Mouse (Mus musculus) spleen, adult 2 months (tissue): ENCODE measurements around the gene Tmco3. TPM values are rescaled to one million over a fixed set of nuclear protein-coding genes. Genes with fewer than 3 reads are reported as not detected.

ENCODE experiments used
- DNase-seq, 2 experiments: peaks; one replicate each; pipeline versions ENCODE4 v3.0.0 to v3.0.0-alpha.2; 2012 to 2021; ENCODE audit warnings: low spot score in 2 of 2, low read depth in 1 of 2
- H3K27ac ChIP-seq: fragments of 200-500 bp; 2 replicates; pipeline ENCODE4 v1.5.1; 2012; ENCODE audit warnings: low read length, inconsistent platforms; ENCODE audit not compliant: insufficient read depth
- H3K27me3 ChIP-seq: fragments of 200-500 bp; 2 replicates; pipeline ENCODE4 v1.6.1; 2012; ENCODE audit warnings: mild to moderate bottlenecking, moderate library complexity, low read length, inconsistent platforms; ENCODE audit not compliant: control insufficient read depth, insufficient read depth
- H3K36me3 ChIP-seq: fragments of 200-500 bp; 2 replicates; pipeline ENCODE4 v1.6.1; 2012; ENCODE audit warnings: mild to moderate bottlenecking, low read length, inconsistent platforms; ENCODE audit not compliant: control insufficient read depth, insufficient read depth
- H3K4me1 ChIP-seq: fragments of 200-500 bp; 2 replicates; pipeline ENCODE4 v1.6.1; 2011; ENCODE audit warnings: inconsistent platforms; ENCODE audit not compliant: control insufficient read depth, insufficient read depth, insufficient read length
- H3K4me3 ChIP-seq: fragments of 200-500 bp; 2 replicates; pipeline ENCODE4 v1.5.1; 2011; ENCODE audit warnings: mild to moderate bottlenecking, inconsistent platforms; ENCODE audit not compliant: insufficient read depth, insufficient read length; ENCODE audit errors: extremely low read depth
- CTCF ChIP-seq: fragments of 200-500 bp; IDR thresholded peaks from 2 replicates; pipeline ENCODE4 v1.5.1; 2011; ENCODE audit warnings: mild to moderate bottlenecking, inconsistent platforms; ENCODE audit not compliant: insufficient read depth, insufficient read length, insufficient replicate concordance; ENCODE audit errors: extremely low read depth
- POLR2A ChIP-seq: fragments of 200-500 bp; IDR thresholded peaks from 2 replicates; pipeline ENCODE4 v1.6.1; 2011; ENCODE audit warnings: low read depth, low read length, inconsistent platforms
- WGBS: fragments of 180-500 bp; shearing (Covaris S2); methylation state at CpG from one replicate; pipeline ENCODE4 v1.1.7; 2018; 5-methylcytosine and 5-hydroxymethylcytosine counted together
- polyA plus RNA-seq: library from polyadenylated mRNA; depleted of rRNA; stranded (reverse); fragments of >200 nt; gene quantifications from 2 replicates; pipeline ENCODE4 v1.2.3, GENCODE M21; 2012

Gene Tmco3
- polyA plus RNA-seq, 1 experiment = 10.5 TPM

DNA sequence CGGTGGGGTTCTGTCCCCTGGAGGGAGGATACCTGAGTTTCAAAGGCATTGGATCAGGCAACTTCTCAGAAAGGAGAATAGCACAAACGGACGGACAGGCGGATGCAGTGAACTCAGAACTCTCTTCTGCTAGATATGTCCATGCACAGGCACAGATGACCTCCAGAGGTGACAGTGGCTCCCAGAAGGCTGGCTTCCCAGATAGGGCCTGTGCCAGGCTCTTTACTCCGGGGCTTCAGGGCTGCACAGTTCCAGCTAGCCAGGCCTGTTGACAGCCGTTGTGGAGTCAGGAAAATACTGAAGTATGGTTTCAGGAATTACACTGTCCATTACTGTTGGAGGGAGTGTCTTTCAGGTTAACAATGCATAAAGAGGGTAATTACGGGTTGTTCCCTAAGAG lies 62.1 kb downstream of the Tmco3 start:
- TF ChIP-seq POLR2A (no peak), CTCF (no peak)
- Histone ChIP-seq H3K36me3 (peaks cover 4% of the 10 kb centered on the region; the same call in 1 of the 2 replicates), H3K4me3 (no peak overlapping the region), H3K4me1 (no peaks in the 10 kb centered on the region), H3K27me3 (no peaks in the 10 kb centered on the region), H3K27ac (no peak overlapping the region)
- 91% methylated on average over 7 of the region's 7 CpGs for WGBS
- DNase-seq = no peak

DNA sequence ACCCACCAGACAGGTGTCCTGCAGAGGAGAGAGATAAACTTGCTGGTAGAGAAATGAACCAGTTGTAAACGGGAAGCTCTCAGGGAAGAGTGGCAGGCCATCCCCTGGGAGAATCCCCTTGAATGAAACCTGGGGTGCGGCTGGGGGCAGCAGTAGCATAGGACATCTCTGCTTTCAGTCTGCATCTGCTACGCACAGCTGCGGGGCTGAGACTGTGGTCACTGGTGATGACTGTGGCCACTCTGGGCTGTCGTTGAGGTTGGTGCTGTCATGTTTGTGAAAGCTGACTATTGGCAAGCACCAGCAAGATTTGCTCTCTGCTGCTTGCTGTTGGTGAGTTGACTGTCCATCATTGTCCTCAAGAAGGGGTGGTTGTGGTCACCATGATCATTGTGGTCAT lies 63.6 kb downstream of the Tmco3 start:
- WGBS = 82% methylated on average over 5 of the region's 5 CpGs
- Histone ChIP-seq H3K36me3 (peaks cover 7% of the 10 kb centered on the region), H3K27ac (no peak overlapping the region), H3K27me3 (no peaks in the 10 kb centered on the region), H3K4me1 (no peaks in the 10 kb centered on the region), H3K4me3 (no peak overlapping the region)
- no peak for DNase-seq
- TF ChIP-seq POLR2A (no peak), CTCF (no peak)

DNA sequence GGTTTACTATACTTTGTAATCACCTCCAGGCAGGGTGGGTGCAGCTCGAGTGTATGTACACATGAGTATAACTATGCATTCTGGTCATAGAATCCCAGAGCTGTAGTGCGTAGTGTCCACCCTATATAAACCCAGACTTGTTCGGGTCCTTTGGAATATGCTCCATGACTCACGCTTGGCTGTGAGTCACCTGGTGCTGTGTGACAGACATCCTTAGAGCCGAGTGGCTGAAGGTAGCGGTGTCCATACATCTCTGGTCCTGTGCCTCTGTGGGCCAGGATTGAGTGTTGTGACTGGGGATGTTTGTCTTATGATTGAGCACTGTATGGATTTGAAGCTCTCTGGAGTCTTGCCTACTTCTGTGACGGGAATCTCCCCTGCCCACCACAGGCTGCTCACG lies 64.6 kb downstream of the Tmco3 start:
- H3K4me1 ChIP-seq = no peaks in the 10 kb centered on the region
- DNase-seq = no peak
- no peak for TF ChIP-seq CTCF
- TF ChIP-seq POLR2A = no peak
- 92% methylated on average over 8 of the region's 8 CpGs for WGBS
- H3K36me3 ChIP-seq = peaks cover 7% of the 10 kb centered on the region
- H3K27me3 ChIP-seq = no peaks in the 10 kb centered on the region
- H3K4me3 ChIP-seq = no peak overlapping the region
- H3K27ac ChIP-seq = no peak overlapping the region

DNA sequence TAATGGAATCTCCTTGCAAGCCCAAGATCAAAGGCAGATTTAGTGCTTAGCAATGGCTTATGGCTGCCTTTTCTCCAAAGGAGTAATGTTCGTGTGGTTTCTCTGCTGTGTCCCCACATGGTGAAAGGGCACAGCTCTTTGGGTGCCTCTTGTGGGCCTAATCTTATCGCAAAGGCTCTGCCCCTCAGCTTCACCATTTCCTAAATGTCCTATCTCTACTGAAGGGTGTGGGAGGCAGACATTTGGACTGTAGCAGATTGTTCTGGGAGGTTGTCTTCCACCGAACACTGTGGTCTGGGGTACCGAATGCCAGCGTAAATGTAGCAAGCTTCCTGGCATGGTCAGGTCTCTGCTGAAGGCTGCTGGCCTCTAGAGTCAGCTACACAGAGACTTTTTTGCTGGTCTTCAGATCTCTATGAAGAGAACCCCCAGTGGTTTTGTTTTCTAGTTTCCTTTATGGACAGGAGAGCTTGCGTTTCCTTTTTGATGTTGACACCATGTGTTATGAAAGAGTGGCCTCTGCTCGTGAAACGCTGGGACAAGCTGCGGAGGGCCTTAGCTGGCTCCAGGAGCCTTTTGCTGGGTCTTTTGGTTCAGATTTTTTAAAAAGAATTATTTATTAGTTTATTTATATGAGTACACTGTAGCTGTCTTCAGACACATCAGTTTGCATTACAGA lies 65.3 kb downstream of the Tmco3 start:
- DNase-seq = no peak
- WGBS = 73% methylated on average over 9 of the region's 9 CpGs
- Histone ChIP-seq H3K27me3 (no peaks in the 10 kb centered on the region), H3K4me3 (no peak overlapping the region), H3K4me1 (no peaks in the 10 kb centered on the region), H3K27ac (no peak overlapping the region), H3K36me3 (peaks cover 7% of the 10 kb centered on the region)
- TF ChIP-seq POLR2A = no peak
- no peak for TF ChIP-seq CTCF

DNA sequence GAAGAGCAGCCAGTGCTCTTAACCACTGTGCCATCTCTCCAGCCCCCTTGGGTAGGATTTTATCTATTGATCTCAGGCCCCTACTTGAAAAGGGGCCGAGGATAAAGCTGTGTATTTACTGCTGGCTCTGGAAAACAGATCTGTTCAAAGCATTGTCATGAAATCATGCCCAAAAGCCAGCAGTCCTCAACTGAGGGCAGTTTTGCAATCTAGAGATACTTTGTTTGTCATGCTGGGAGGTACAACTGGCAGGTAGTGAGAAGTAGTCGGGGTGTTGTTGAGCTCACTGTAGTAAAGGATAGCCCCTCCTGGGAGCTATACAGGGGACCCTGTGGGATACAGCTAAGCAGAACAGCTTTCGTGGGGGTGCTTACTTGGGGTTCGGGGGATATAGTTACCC lies 65.9 kb downstream of the Tmco3 start:
- H3K27me3 ChIP-seq = no peaks in the 10 kb centered on the region
- no peak for DNase-seq
- no peaks in the 10 kb centered on the region for H3K4me1 ChIP-seq
- H3K27ac ChIP-seq = no peak overlapping the region
- no peak for TF ChIP-seq CTCF
- TF ChIP-seq POLR2A = no peak
- peaks cover 7% of the 10 kb centered on the region for H3K36me3 ChIP-seq
- no peak overlapping the region for H3K4me3 ChIP-seq
- WGBS = 87% methylated on average over 4 of the region's 4 CpGs

DNA sequence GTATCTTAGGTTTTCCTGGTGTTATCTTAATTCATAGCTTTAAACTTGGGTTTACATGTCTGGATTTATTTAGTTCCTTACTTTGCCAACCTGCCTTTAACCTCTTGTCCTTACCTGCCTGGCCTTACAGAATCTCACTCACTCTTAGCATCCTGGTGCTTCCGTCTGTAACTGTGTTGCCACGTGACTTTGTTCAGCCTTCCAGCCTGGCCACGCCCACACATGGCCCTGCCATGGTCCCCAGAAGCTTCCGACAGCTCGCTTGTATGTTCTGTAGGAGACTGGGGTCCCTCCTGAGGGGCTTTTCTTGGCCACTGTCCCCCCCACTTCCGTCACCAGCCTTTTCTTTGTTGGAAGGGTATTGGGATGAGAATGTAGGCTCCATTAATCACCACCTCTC lies 68.2 kb downstream of the Tmco3 start:
- Histone ChIP-seq H3K36me3 (peaks cover 5% of the 10 kb centered on the region), H3K4me1 (no peaks in the 10 kb centered on the region), H3K27me3 (no peaks in the 10 kb centered on the region), H3K4me3 (no peak overlapping the region), H3K27ac (no peak overlapping the region)
- TF ChIP-seq POLR2A = no peak
- TF ChIP-seq CTCF = no peak
- DNase-seq = no peak
- 88% methylated on average over 6 of the region's 6 CpGs for WGBS

DNA sequence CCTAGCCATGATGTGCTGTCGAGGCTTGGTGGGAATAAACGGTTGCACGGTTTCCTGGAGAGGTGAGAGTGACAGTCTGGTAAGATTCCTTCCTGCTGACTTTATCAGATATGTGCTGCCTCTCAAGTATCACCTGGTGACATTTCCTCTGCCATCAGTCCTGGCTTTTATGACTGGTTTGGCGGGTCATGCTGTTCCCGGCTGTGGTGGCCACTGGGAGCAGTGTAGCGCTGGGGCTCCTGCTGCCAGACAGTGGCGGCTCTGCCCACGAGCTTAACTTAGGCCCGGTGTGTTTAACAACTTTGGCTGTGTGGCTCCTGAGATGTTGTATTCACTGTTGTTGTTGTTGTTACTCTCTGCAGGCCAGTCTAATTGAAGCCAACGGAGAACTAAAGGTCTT lies 68.7 kb downstream of the Tmco3 start:
- no peaks in the 10 kb centered on the region for H3K4me1 ChIP-seq
- WGBS = 57% methylated on average over 10 of the region's 10 CpGs
- no peak overlapping the region for H3K4me3 ChIP-seq
- DNase-seq = no peak
- H3K36me3 ChIP-seq = peaks cover 8% of the 10 kb centered on the region
- no peaks in the 10 kb centered on the region for H3K27me3 ChIP-seq
- TF ChIP-seq POLR2A (no peak), CTCF (no peak)
- no peak overlapping the region for H3K27ac ChIP-seq

DNA sequence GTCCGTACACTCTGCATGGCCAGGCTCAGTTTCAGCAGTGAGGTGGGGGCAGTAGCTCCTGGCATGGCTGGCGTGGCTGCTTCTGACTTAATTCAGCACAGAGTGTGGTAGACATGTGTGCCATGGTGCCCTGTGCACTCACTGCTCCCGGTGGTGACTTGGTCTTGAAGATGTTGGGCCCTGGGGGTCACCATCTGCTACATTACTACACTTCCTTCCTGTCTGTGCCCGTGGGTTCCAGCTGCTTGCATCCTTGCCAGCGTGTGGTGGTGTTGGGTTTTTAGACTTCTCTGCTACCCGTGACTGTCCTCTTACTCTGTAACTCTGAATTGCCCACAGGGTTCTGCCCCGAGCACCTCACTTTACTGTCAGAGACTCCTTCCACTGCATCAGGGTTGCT lies 72.2 kb downstream of the Tmco3 start:
- Histone ChIP-seq H3K27ac (no peak overlapping the region), H3K36me3 (peaks cover 10% of the 10 kb centered on the region), H3K4me3 (no peak overlapping the region)

More for the DNA sequence above, 72.2 kb downstream of the Tmco3 start:
- no peak for DNase-seq
- WGBS = 32% methylated on average over 7 of the region's 7 CpGs
- no peaks in the 10 kb centered on the region for H3K4me1 ChIP-seq
- TF ChIP-seq CTCF (no peak), POLR2A (no peak)
- no peaks in the 10 kb centered on the region for H3K27me3 ChIP-seq
